Mouse (Mus musculus): ENCODE data around the gene Snx29. TPM values are rescaled to one million over a fixed set of nuclear protein-coding genes. Genes with fewer than 3 reads are reported as not detected.

Snx29 gene
- polyA plus RNA-seq, 1 experiment = 27.7 TPM

- no peak for TF ChIP-seq CTCF (IDR thresholded peaks at IDR 0.05; ENCODE audit: low read depth, low read length)
- no peak for TF ChIP-seq POLR2A (IDR thresholded peaks at IDR 0.05; ENCODE audit: borderline replicate concordance, low read depth, low read length)
- peaks cover 52% of the 10 kb centered on the region for H3K4me1 ChIP-seq (ENCODE audit: control insufficient read depth, insufficient read depth, low read length)
- H3K27ac ChIP-seq (ENCODE audit: insufficient read depth, low read depth, low read length) = no peak overlapping the region
- no peak overlapping the region for H3K4me3 ChIP-seq (ENCODE audit: insufficient read depth, low read length)
These were observed 58.2 kb downstream of the Snx29 start for GRCm38 (mm10) chr16:11380871-11381270.

- TF ChIP-seq POLR2A (IDR thresholded peaks at IDR 0.05; ENCODE audit: borderline replicate concordance, low read depth, low read length) (no peak), CTCF (IDR thresholded peaks at IDR 0.05; ENCODE audit: low read depth, low read length) (no peak)
- no peak overlapping the region for H3K4me3 ChIP-seq (ENCODE audit: insufficient read depth, low read length)
- H3K4me1 ChIP-seq (ENCODE audit: control insufficient read depth, insufficient read depth, low read length) = peaks cover 67% of the 10 kb centered on the region
- H3K27ac ChIP-seq (ENCODE audit: insufficient read depth, low read depth, low read length) = peak overlapping the region; percentile 97
These were observed 61.7 kb downstream of the Snx29 start for GRCm38 (mm10) chr16:11384361-11384760.

GRCm38 (mm10) chr16:11385150-11385549 is 62.4 kb downstream of the Snx29 start:
- Histone ChIP-seq H3K4me1 (ENCODE audit: control insufficient read depth, insufficient read depth, low read length) (peaks cover 75% of the 10 kb centered on the region), H3K4me3 (ENCODE audit: insufficient read depth, low read length) (no peak overlapping the region), H3K27ac (ENCODE audit: insufficient read depth, low read depth, low read length) (peak overlapping the region; percentile 97)
- no peak for TF ChIP-seq CTCF (IDR thresholded peaks at IDR 0.05; ENCODE audit: low read depth, low read length)
- TF ChIP-seq POLR2A (IDR thresholded peaks at IDR 0.05; ENCODE audit: borderline replicate concordance, low read depth, low read length) = no peak

GRCm38 (mm10) chr16:11385798-11386197 is 63.1 kb downstream of the Snx29 start:
- H3K27ac ChIP-seq (ENCODE audit: insufficient read depth, low read depth, low read length) = peak overlapping the region; percentile 97
- no peak overlapping the region for H3K4me3 ChIP-seq (ENCODE audit: insufficient read depth, low read length)
- H3K4me1 ChIP-seq (ENCODE audit: control insufficient read depth, insufficient read depth, low read length) = peaks cover 75% of the 10 kb centered on the region
- TF ChIP-seq CTCF (IDR thresholded peaks at IDR 0.05; ENCODE audit: low read depth, low read length) = no peak
- no peak for TF ChIP-seq POLR2A (IDR thresholded peaks at IDR 0.05; ENCODE audit: borderline replicate concordance, low read depth, low read length)

- no peak overlapping the region for H3K4me3 ChIP-seq (ENCODE audit: insufficient read depth, low read length)
- peak overlapping the region; percentile 96 for H3K27ac ChIP-seq (ENCODE audit: insufficient read depth, low read depth, low read length)
- no peak for TF ChIP-seq POLR2A (IDR thresholded peaks at IDR 0.05; ENCODE audit: borderline replicate concordance, low read depth, low read length)
- TF ChIP-seq CTCF (IDR thresholded peaks at IDR 0.05; ENCODE audit: low read depth, low read length) = no peak
- H3K4me1 ChIP-seq (ENCODE audit: control insufficient read depth, insufficient read depth, low read length) = peaks cover 71% of the 10 kb centered on the region
These were observed 63.5 kb downstream of the Snx29 start for GRCm38 (mm10) chr16:11386221-11386620.

GRCm38 (mm10) chr16:11388085-11388484 is 65.4 kb downstream of the Snx29 start:
- H3K27ac ChIP-seq (ENCODE audit: insufficient read depth, low read depth, low read length) = no peak overlapping the region
- TF ChIP-seq CTCF (IDR thresholded peaks at IDR 0.05; ENCODE audit: low read depth, low read length) (no peak), POLR2A (IDR thresholded peaks at IDR 0.05; ENCODE audit: borderline replicate concordance, low read depth, low read length) (no peak)
- peaks cover 61% of the 10 kb centered on the region for H3K4me1 ChIP-seq (ENCODE audit: control insufficient read depth, insufficient read depth, low read length)
- no peak overlapping the region for H3K4me3 ChIP-seq (ENCODE audit: insufficient read depth, low read length)

GRCm38 (mm10) chr16:11389324-11389723 is 66.6 kb downstream of the Snx29 start:
- Histone ChIP-seq H3K4me3 (ENCODE audit: insufficient read depth, low read length) (no peak overlapping the region), H3K4me1 (ENCODE audit: control insufficient read depth, insufficient read depth, low read length) (peaks cover 54% of the 10 kb centered on the region), H3K27ac (ENCODE audit: insufficient read depth, low read depth, low read length) (no peak overlapping the region)
- no peak for TF ChIP-seq POLR2A (IDR thresholded peaks at IDR 0.05; ENCODE audit: borderline replicate concordance, low read depth, low read length)
- TF ChIP-seq CTCF (IDR thresholded peaks at IDR 0.05; ENCODE audit: low read depth, low read length) = no peak

- Histone ChIP-seq H3K4me1 (ENCODE audit: control insufficient read depth, insufficient read depth, low read length) (no peaks in the 10 kb centered on the region), H3K27ac (ENCODE audit: insufficient read depth, low read depth, low read length) (no peak overlapping the region), H3K4me3 (ENCODE audit: insufficient read depth, low read length) (no peak overlapping the region)
- TF ChIP-seq CTCF (IDR thresholded peaks at IDR 0.05; ENCODE audit: low read depth, low read length) (no peak), POLR2A (IDR thresholded peaks at IDR 0.05; ENCODE audit: borderline replicate concordance, low read depth, low read length) (no peak)
These were observed 73.9 kb downstream of the Snx29 start for GRCm38 (mm10) chr16:11396570-11396969.

GRCm38 (mm10) chr16:11399386-11399785 is 76.7 kb downstream of the Snx29 start:
- no peak overlapping the region for H3K27ac ChIP-seq (ENCODE audit: insufficient read depth, low read depth, low read length)
- H3K4me1 ChIP-seq (ENCODE audit: control insufficient read depth, insufficient read depth, low read length) = 0 out of 2 replicates have a peak, but pooled peaks cover 2% of the 10 kb centered on the region
- no peak overlapping the region for H3K4me3 ChIP-seq (ENCODE audit: insufficient read depth, low read length)
- TF ChIP-seq POLR2A (IDR thresholded peaks at IDR 0.05; ENCODE audit: borderline replicate concordance, low read depth, low read length) (no peak), CTCF (IDR thresholded peaks at IDR 0.05; ENCODE audit: low read depth, low read length) (no peak)

GRCm38 (mm10) chr16:11399845-11400565 is 77.3 kb downstream of the Snx29 start:
- no peak overlapping the region for H3K27ac ChIP-seq (ENCODE audit: insufficient read depth, low read depth, low read length)
- H3K4me3 ChIP-seq (ENCODE audit: insufficient read depth, low read length) = no peak overlapping the region
- 0 out of 2 replicates have a peak, but pooled peaks cover 2% of the 10 kb centered on the region for H3K4me1 ChIP-seq (ENCODE audit: control insufficient read depth, insufficient read depth, low read length)
- TF ChIP-seq POLR2A (IDR thresholded peaks at IDR 0.05; ENCODE audit: borderline replicate concordance, low read depth, low read length) (no peak), CTCF (IDR thresholded peaks at IDR 0.05; ENCODE audit: low read depth, low read length) (no peak)
